Mouse (Mus musculus) adrenal gland, postnatal 14 days (tissue): ENCODE measurements around the gene 0610010K14Rik. TPM values are rescaled to one million over a fixed set of nuclear protein-coding genes. Genes with fewer than 3 reads are reported as not detected.
A peak's percentile ranks its signal among the peaks of the same experiment; 100 is the strongest.

Source experiments
- DNase-seq: peaks from one replicate; pipeline ENCODE4 v3.0.0; 2021; ENCODE audit warnings: mixed read lengths
- total RNA-seq: library from RNA; stranded (reverse); gene quantifications from 2 replicates; pipeline ENCODE4 v1.2.3, GENCODE M21; 2021

Gene 0610010K14Rik
- total RNA-seq, 1 experiment from 2014 or later = 55.7 TPM

GRCm38 (mm10) chr11:70215301-70215700 is 22.4 kb downstream of the 0610010K14Rik start:
- DNase-seq = peak; percentile 19

GRCm38 (mm10) chr11:70214856-70215209 is 22.9 kb downstream of the 0610010K14Rik start:
- no peak for DNase-seq

DNA sequence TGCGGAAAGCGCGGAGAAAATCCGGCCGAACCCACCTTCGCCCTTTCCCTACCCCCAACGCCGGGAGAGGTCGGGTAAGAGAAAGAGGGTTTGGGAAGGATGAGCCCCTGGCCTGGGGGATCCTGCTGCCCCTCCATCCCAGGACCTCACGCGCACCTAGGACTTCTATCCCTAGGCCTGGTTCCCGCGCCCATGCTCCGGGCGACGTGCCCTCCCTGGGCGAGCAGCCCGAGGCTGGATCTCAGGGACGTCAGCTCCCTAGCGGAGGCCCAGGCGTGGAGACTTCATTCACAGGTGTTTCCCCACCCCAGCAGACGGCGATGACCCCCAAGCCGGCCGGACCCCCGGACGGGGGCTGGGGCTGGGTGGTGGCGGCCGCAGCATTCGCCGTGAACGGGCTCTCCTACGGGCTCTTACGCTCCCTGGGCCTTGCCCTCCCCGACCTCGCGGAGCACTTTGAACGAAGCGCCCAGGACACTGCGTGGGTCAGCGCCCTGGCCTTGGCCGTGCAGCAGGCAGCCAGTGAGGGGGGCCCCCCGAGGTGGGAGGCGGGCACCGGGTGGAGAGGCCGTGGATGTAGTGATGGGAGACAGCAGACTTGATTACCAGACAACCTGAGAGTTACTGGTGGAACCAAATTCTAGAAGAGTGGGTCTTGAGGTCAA is 23.4 kb downstream of the 0610010K14Rik start:
- DNase-seq = peak; percentile 59

DNA sequence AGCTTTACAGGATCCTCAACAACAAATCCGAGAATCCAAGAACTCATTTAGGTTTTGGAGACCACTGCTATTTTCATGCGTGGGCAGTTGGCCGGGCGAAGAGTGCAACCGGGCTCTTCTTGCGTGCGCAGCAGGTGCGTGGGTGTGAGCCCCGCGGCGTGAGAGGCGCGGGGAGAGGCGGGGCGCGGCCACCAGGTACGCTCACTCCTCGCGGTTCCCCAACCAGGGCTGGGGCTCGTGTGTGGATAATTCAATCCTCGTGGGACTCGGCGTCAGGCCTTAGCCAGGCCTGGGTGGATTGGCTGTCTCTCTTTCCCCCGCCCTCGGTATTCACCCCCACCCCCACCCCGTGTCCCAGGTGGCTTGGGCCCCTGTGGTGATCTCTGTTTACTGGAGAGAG is 24.0 kb downstream of the 0610010K14Rik start:
- no peak for DNase-seq

DNA sequence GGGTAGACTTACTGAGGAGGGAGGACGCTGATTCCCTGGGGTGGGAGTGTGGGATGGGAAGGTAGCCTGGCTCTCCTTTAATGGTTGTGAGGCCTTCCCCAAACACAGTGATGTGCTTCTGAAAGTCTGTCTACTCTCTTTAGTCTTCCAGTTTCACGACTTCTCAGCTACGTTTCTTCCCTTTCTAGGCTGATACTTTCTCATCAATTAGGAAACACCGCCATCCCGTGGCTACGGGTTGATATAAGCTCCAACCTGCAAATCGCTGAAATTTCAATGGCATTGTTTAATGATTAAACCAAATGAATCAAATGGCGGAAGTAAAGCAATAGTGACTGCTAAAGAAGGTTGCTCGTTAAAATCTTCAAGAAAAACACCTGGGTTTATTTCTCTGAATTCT is 24.8 kb downstream of the 0610010K14Rik start:
- DNase-seq = peak; percentile 84

DNA sequence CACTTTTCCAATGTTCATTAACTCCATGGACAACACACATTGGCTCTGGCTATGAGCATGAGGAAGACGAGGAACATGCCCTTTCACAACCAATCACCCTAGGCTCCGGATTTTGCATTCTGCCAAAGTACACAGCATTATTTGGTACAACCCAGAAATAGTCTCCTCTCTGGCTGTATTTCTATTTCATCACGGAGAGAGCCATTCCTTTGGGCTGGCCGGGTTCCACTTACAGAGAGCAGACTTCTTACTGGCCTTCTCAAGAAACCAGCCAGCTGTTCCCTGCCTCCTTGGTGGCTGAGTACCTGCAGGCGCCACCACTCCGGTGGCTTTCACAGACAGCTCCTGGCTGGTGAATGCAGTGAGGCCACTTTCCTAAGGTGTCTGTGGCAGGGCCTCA is 25.3 kb downstream of the 0610010K14Rik start, which contains the start of gene Slc16a11:
Gene Slc16a11, plus strand, starts transcription at position 330 of the 400 bp plus-strand sequence.
- DNase-seq = no peak

DNA sequence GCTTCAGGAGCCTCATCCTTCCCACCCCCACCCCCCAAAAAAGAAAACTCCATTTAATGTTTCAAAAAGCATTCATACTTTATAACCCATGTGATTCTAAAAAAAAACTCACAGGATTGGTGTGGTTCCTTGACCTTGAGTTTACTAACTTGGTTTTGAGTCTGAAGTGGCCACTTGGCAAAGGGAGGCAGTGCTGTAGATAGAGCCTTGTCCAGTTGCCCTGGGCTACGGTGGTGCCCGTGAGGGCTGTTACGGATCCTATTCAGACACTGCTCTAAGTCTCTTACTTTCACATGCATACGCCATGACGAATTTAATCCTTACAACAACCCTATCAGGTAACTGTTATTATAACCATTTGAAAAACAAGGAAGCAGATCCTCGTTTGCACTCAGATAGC is 25.7 kb downstream of the 0610010K14Rik start:
- DNase-seq = no peak

- DNase-seq = no peak
Observed at GRCm38 (mm10) chr11:70210681-70211080, 27.0 kb downstream of the 0610010K14Rik start.

GRCm38 (mm10) chr11:70208778-70209388 is 28.8 kb downstream of the 0610010K14Rik start:
- DNase-seq = no peak

GRCm38 (mm10) chr11:70207283-70207682 is 30.4 kb downstream of the 0610010K14Rik start:
- DNase-seq = no peak

GRCm38 (mm10) chr11:70206801-70207200 is 30.9 kb downstream of the 0610010K14Rik start:
- peak; percentile 40 for DNase-seq

DNA sequence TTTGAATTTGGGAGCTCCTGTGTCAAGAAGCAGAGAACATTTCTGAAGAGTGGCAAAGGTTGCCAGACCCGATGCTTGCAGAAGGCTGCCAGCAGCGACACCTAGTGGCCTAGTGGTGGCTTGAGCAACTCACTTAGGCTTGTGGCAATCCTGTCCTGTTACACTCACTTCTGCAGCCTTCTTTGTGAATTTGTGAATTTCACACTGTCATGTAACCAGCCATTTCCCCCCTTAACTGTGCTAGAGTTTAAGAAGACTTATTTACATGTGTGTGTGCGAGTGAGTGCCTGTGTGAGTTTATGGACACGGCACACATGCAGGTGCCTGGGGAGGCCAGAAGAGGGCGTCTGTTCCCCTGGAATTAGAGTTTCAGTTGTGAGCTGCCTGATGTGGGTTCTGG is 36.0 kb downstream of the 0610010K14Rik start:
- DNase-seq = peak; percentile 92

GRCm38 (mm10) chr11:70200036-70200608 is 37.6 kb downstream of the 0610010K14Rik start:
- DNase-seq = no peak

DNA sequence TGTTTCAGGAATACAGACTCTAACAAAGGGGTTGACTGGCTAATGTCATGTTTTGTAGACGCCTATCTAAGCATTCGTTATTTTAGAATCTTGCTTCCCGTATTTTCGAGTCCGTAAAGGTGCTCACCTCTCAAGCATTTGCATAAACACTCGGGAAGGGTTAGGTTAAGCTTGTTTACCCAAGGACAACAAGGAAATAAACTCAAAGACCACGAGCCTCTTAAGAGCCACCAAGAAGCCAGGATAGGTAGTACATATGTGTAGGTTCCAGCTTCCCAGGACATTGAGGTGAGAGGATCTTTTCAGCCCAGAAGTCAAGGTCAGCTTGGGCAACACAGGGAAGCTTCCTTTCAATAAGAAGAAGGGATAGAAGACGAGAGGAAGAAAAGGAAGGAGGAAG is 38.6 kb downstream of the 0610010K14Rik start:
- no peak for DNase-seq

GRCm38 (mm10) chr11:70198332-70198731 is 39.4 kb downstream of the 0610010K14Rik start:
- no peak for DNase-seq

- DNase-seq = peak; percentile 19
Observed at GRCm38 (mm10) chr11:70193354-70194285, 44.1 kb downstream of the 0610010K14Rik start.

GRCm38 (mm10) chr11:70192157-70192556 is 45.6 kb downstream of the 0610010K14Rik start:
- no peak for DNase-seq

- no peak for DNase-seq
Observed at GRCm38 (mm10) chr11:70191188-70191587, 46.5 kb downstream of the 0610010K14Rik start.

DNA sequence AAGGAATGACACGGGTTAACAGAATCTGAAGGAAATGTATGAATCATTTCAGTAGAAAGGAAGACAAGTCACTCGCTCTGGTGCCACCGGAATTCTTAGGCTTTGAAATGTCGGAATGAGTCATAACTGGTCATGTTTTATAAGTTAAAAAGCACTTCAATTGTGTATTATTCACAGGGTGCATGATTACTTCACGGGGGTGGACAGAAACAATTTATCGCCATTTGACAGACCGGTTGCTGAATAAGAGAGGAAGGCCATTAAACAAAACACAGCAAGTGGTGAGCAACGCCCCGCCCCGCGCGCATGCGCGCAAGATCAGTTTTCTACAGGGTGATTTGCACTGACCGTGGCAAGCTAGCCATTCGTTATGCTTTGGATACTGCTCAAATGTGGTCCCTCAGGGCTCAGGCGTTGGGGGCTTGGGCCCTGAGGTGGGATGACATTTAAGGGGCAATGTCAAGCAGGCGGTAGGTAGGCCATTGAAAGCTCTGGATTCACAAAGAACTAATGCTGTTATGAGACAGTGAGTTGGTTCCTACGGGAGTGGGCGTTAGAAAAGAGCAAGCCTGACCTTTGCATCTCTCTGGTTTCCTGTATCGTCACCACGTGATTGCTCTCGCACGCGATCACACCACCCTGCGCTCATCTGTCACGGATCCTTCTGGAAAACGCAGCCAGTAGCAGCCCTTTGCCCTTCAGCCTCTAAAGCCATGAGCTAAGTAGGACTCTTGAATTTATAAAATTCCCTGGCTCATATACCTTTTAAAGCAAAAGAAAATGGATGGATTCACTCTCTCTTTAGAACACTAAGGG is 48.2 kb downstream of the 0610010K14Rik start:
- peak; percentile 86 for DNase-seq
